8 mouse cellular contexts compared by ENCODE assay signal in the genomic region with DNA sequence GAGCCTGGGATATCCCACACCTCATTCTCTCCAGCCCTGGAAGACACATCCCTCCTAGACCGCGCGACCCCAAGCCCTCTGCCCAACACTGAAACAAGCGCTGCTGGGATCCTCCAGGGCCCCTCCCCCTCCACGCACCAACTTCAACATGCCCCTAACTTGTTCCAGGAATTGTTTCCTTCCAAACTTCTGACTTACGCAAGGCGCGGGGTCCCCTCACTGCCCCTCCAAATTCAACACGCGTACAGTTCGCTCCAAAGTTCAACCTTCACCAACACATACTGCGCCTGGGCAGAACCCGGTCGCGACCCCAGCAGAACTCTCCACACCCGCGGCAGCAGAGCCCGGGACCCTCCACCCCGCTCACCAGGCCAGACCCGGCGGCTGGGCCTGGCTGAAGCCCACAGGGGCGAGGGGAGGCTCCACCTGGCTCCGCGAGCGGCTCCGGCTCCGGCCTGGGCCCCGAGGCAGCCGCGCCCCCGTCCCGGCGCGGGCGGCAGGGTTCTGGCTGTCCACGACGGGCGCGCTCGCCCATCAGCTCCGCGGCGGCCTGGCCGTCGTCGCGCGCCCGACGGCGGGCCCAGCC. TPM values are rescaled to one million over a fixed set of nuclear protein-coding genes. Genes with fewer than 3 reads are reported as not detected.
A peak's percentile ranks its signal among the peaks of the same experiment; 100 is the strongest.
DNase-seq lines count a peak whose midpoint lies in the region; ATAC-seq and TF ChIP-seq lines count a peak whose summit lies in the region.

No protein-coding gene starts in this region.

- WGBS in forebrain, embryonic 13.5 days = under 1% methylated on average over 49 of the region's 51 CpGs
- under 1% methylated on average over 51 of the region's 51 CpGs for WGBS in hindbrain, embryonic 10.5 days
- 0% methylated on average over 50 of the region's 51 CpGs for WGBS in limb, embryonic 13.5 days
- WGBS in midbrain, embryonic 16.5 days = under 1% methylated on average over 47 of the region's 51 CpGs
- 2% methylated on average over 51 of the region's 51 CpGs for WGBS in thymus, adult 2 months

- H3K4me2 ChIP-seq in forebrain, embryonic 13.5 days = peak overlapping the region; percentile 80
- H3K4me2 ChIP-seq in limb, embryonic 13.5 days (replicated peaks) = peak overlapping the region; percentile 73
- peak overlapping the region; percentile 91 for H3K4me2 ChIP-seq in midbrain, embryonic 16.5 days (ENCODE audit: low read length)

- peak; percentile 66 for ATAC-seq in forebrain, embryonic 13.5 days
- ATAC-seq in limb, embryonic 13.5 days (ENCODE audit: low FRiP score, low read depth) = peak; percentile 76
- ATAC-seq in midbrain, embryonic 16.5 days = peak; percentile 79

- peak; percentile 59 to 63 for DNase-seq in lung, adult 18-20 months
- no peak for DNase-seq in lung, postnatal 25 days (ENCODE audit: low spot score)
- peak; percentile 73 for DNase-seq in hindbrain, embryonic 10.5 days (ENCODE audit: low spot score)
- DNase-seq in thymus, adult 2 months = peak; percentile 52

- peak overlapping the region; percentile 95 for H3K9ac ChIP-seq in forebrain, embryonic 13.5 days
- peak overlapping the region; percentile 99 for H3K9ac ChIP-seq in limb, embryonic 13.5 days
- peak overlapping the region; percentile 96 for H3K9ac ChIP-seq in midbrain, embryonic 16.5 days (ENCODE audit: low read depth, low read length)

- TF ChIP-seq CTCF in bone marrow macrophage, adult 2 months (IDR thresholded peaks at IDR 0.05; ENCODE audit: low read depth, low read length) = no peak
- no peak; the same call in 1 of the 2 replicates for TF ChIP-seq CTCF in thymus, adult 2 months (IDR thresholded peaks at IDR 0.05; ENCODE audit: borderline replicate concordance, control insufficient read depth, extremely low read depth, insufficient read depth, low read length, poor library complexity)

- H3K4me1 ChIP-seq in bone marrow macrophage, adult 2 months (ENCODE audit: control insufficient read depth, insufficient read depth, low read length) = peaks cover 39% of the 10 kb centered on the region
- H3K4me1 ChIP-seq in forebrain, embryonic 13.5 days = peaks cover 27% of the 10 kb centered on the region
- H3K4me1 ChIP-seq in hindbrain, embryonic 10.5 days (replicated peaks) = peaks cover 30% of the 10 kb centered on the region
- peaks cover 31% of the 10 kb centered on the region for H3K4me1 ChIP-seq in limb, embryonic 13.5 days
- H3K4me1 ChIP-seq in midbrain, embryonic 16.5 days (ENCODE audit: control insufficient read depth, insufficient read depth, low read length) = peaks cover 21% of the 10 kb centered on the region
- H3K4me1 ChIP-seq in thymus, adult 2 months (replicated peaks; ENCODE audit: control insufficient read depth, insufficient read depth, low read length) = peaks cover 10% of the 10 kb centered on the region

- H3K4me3 ChIP-seq in bone marrow macrophage, adult 2 months (ENCODE audit: insufficient read depth, low read length) = peak overlapping the region; percentile 88
- H3K4me3 ChIP-seq in forebrain, embryonic 13.5 days = peak overlapping the region; percentile 97
- H3K4me3 ChIP-seq in hindbrain, embryonic 10.5 days = peak overlapping the region; percentile 95
- H3K4me3 ChIP-seq in limb, embryonic 13.5 days = peak overlapping the region; percentile 98
- H3K4me3 ChIP-seq in midbrain, embryonic 16.5 days (ENCODE audit: low read depth, low read length) = peak overlapping the region; percentile 95
- peak overlapping the region; percentile 95 for H3K4me3 ChIP-seq in thymus, adult 2 months (ENCODE audit: control insufficient read depth, insufficient read depth, low read length)

- no peaks in the 10 kb centered on the region for H3K27me3 ChIP-seq in forebrain, embryonic 13.5 days
- no peaks in the 10 kb centered on the region for H3K27me3 ChIP-seq in hindbrain, embryonic 10.5 days (ENCODE audit: insufficient read depth, poor library complexity, severe bottlenecking)
- no peaks in the 10 kb centered on the region for H3K27me3 ChIP-seq in limb, embryonic 13.5 days
- H3K27me3 ChIP-seq in midbrain, embryonic 16.5 days (ENCODE audit: control insufficient read depth, insufficient read depth, low read depth, low read length) = no peaks in the 10 kb centered on the region
- H3K27me3 ChIP-seq in thymus, adult 2 months (ENCODE audit: control insufficient read depth, insufficient read depth, low read length) = no peaks in the 10 kb centered on the region

- H3K27ac ChIP-seq in bone marrow macrophage, adult 2 months (ENCODE audit: insufficient read depth, low read depth, low read length) = peak overlapping the region; percentile 64
- H3K27ac ChIP-seq in forebrain, embryonic 13.5 days = peak overlapping the region; percentile 95
- peak overlapping the region; percentile 98 for H3K27ac ChIP-seq in hindbrain, embryonic 10.5 days
- peak overlapping the region; percentile 98 for H3K27ac ChIP-seq in limb, embryonic 13.5 days
- peak overlapping the region; percentile 97 for H3K27ac ChIP-seq in midbrain, embryonic 16.5 days (ENCODE audit: low read length)
- no peak overlapping the region; the same call in 1 of the 2 replicates for H3K27ac ChIP-seq in thymus, adult 2 months (ENCODE audit: control insufficient read depth, insufficient read depth, low read length)

- H3K9me3 ChIP-seq in forebrain, embryonic 13.5 days (replicated peaks) = no peaks in the 10 kb centered on the region; the same call in 1 of the 2 replicates
- H3K9me3 ChIP-seq in hindbrain, embryonic 10.5 days = peaks cover 5% of the 10 kb centered on the region; the same call in 1 of the 2 replicates
- peaks cover 6% of the 10 kb centered on the region; the same call in 1 of the 2 replicates for H3K9me3 ChIP-seq in limb, embryonic 13.5 days
- no peaks in the 10 kb centered on the region for H3K9me3 ChIP-seq in midbrain, embryonic 16.5 days (replicated peaks; ENCODE audit: control insufficient read depth, low read length, poor library complexity, severe bottlenecking)

- TF ChIP-seq POLR2A in bone marrow macrophage, adult 2 months (IDR thresholded peaks at IDR 0.05; ENCODE audit: borderline replicate concordance, low read depth, low read length) = no peak
- no peak for TF ChIP-seq POLR2A in thymus, adult 2 months (IDR thresholded peaks at IDR 0.05; ENCODE audit: control insufficient read depth, extremely low read depth, insufficient read depth, low read length, poor library complexity)

- 0 out of 2 replicates have a peak, but pooled peaks cover 2% of the 10 kb centered on the region for H3K36me3 ChIP-seq in forebrain, embryonic 13.5 days (ENCODE audit: poor library complexity, severe bottlenecking)
- H3K36me3 ChIP-seq in hindbrain, embryonic 10.5 days = peaks cover 13% of the 10 kb centered on the region
- H3K36me3 ChIP-seq in limb, embryonic 13.5 days = no peaks in the 10 kb centered on the region
- no peaks in the 10 kb centered on the region for H3K36me3 ChIP-seq in midbrain, embryonic 16.5 days (ENCODE audit: control insufficient read depth, insufficient read depth, low read length)
- no peaks in the 10 kb centered on the region for H3K36me3 ChIP-seq in thymus, adult 2 months (ENCODE audit: control insufficient read depth, insufficient read depth, low read length)

RNA-seq across cellular contexts. Expression of a gene that starts 0.6 kb away (rescaled TPM):
- polyA plus RNA-seq in bone marrow macrophage, adult 2 months (2012; ENCODE audit: insufficient read depth, insufficient read length, missing spikeins) = 26.4 and 27.9 TPM in 2 replicates
- 3.8 and 5.5 TPM in 2 replicates for polyA plus RNA-seq in forebrain, embryonic 13.5 days (2015; fragmentation: Nextera tagmentation; extraction: Ambion mirVana)
- 4.7 and 5.9 TPM in 2 replicates for polyA plus RNA-seq in hindbrain, embryonic 10.5 days (2016; fragmentation: Nextera tagmentation; extraction: Ambion mirVana)
- polyA plus RNA-seq in limb, embryonic 13.5 days (2015; fragmentation: Nextera tagmentation; extraction: Ambion mirVana) = 6.4 and 6.6 TPM in 2 replicates
- 4.3 and 4.4 TPM in 2 replicates for polyA plus RNA-seq in midbrain, embryonic 16.5 days (2015; fragmentation: Nextera tagmentation; extraction: Ambion mirVana)
- 13.3 and 16.4 TPM in 2 replicates for polyA plus RNA-seq in thymus, adult 2 months (2012; rRNA removed)

RNA-seq across cellular contexts. Expression of a gene that starts 26.3 kb away (rescaled TPM):
- polyA plus RNA-seq in bone marrow macrophage, adult 2 months (2012; ENCODE audit: insufficient read depth, insufficient read length, missing spikeins) = not detected in 2 replicates
- polyA plus RNA-seq in forebrain, embryonic 13.5 days (2015; fragmentation: Nextera tagmentation; extraction: Ambion mirVana) = not detected in 2 replicates
- polyA plus RNA-seq in hindbrain, embryonic 10.5 days (2016; fragmentation: Nextera tagmentation; extraction: Ambion mirVana) = 0.37 and 0.56 TPM in 2 replicates
- 2.6 and 3.0 TPM in 2 replicates for polyA plus RNA-seq in limb, embryonic 13.5 days (2015; fragmentation: Nextera tagmentation; extraction: Ambion mirVana)
- polyA plus RNA-seq in midbrain, embryonic 16.5 days (2015; fragmentation: Nextera tagmentation; extraction: Ambion mirVana) = 0.12 and 0.48 TPM in 2 replicates
- polyA plus RNA-seq in thymus, adult 2 months (2012; rRNA removed) = 0.05 TPM in 1 of 2 replicates, not detected in the other
